Mouse (Mus musculus) midbrain, embryonic 13.5 days (tissue): ENCODE results near the gene Cmtm7. TPM values are rescaled to one million over a fixed set of nuclear protein-coding genes. Genes with fewer than 3 reads are reported as not detected.

Source experiments
- ATAC-seq: fragments of 200-750 bp; cut with Nextera tagmentation; 2 replicates; pipeline ENCODE4 v1.8.0; 2017; ENCODE audit warnings: mild to moderate bottlenecking, moderate TSS enrichment, moderate library complexity
- H3K27ac ChIP-seq: fragments of 300-500 bp; sonication (generic); 2 replicates; pipeline ENCODE4 v1.5.1; 2015; ENCODE audit warnings: inconsistent platforms, mild to moderate bottlenecking, moderate library complexity
- H3K27me3 ChIP-seq: fragments of 300-500 bp; sonication (generic); 2 replicates; pipeline ENCODE4 v1.6.1; 2015; ENCODE audit warnings: mild to moderate bottlenecking, inconsistent platforms
- H3K36me3 ChIP-seq: fragments of 300-500 bp; sonication (generic); 2 replicates; pipeline ENCODE4 v1.6.1; 2015; ENCODE audit warnings: mild to moderate bottlenecking, inconsistent platforms
- H3K4me1 ChIP-seq: fragments of 300-500 bp; sonication (generic); replicated peaks from 2 replicates; pipeline ENCODE4 v1.6.1; 2015; ENCODE audit warnings: inconsistent platforms
- H3K4me2 ChIP-seq: fragments of 300-500 bp; sonication (generic); replicated peaks from 2 replicates; pipeline ENCODE4 v1.6.1; 2015; ENCODE audit warnings: moderate library complexity, mild to moderate bottlenecking, inconsistent platforms
- H3K4me3 ChIP-seq: fragments of 300-500 bp; sonication (generic); replicated peaks from 2 replicates; pipeline ENCODE4 v1.5.1; 2015; ENCODE audit warnings: mild to moderate bottlenecking, inconsistent platforms
- H3K9ac ChIP-seq: fragments of 300-500 bp; sonication (generic); replicated peaks from 2 replicates; pipeline ENCODE4 v1.6.1; 2015; ENCODE audit warnings: mild to moderate bottlenecking, inconsistent platforms
- H3K9me3 ChIP-seq: fragments of 300-500 bp; sonication (generic); 2 replicates; pipeline ENCODE4 v1.6.1; 2016; ENCODE audit warnings: mild to moderate bottlenecking, inconsistent platforms
- WGBS: fragments of 180-500 bp; shearing (Covaris S2); methylation state at CpG from one replicate; pipeline ENCODE4 v1.1.7; 2015; 5-methylcytosine and 5-hydroxymethylcytosine counted together
- polyA plus RNA-seq: library from polyadenylated mRNA; unstranded; fragments of >200 nt; fragmentation: Nextera tagmentation; extraction: Ambion mirVana; gene quantifications from 2 replicates; pipeline ENCODE4 v1.2.1, GENCODE M21; 2015

Cmtm7 gene
- polyA plus RNA-seq, 1 experiment from 2014 or later: 21.1 TPM

DNA sequence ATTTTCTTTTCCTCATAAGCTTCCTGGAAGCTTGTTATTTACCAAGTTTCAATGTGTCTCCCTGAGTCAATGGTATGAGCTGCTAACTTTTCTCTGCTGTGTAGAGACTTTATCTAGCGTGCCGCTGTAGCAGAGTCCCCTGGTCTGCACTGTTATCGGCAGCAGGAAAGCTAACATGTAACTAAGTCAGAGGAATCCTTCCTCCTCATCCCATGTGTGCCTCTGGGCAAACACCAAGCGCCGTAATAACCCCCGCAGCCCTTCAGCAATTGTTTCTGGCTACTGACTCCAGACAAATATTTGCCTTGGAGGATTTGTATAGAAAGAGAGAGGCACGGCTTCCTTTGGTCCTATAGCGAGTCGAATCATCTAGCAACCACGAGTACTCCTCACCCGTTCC lies 29.2 kb upstream of the Cmtm7 start:
- Histone ChIP-seq H3K27ac (no peak overlapping the region), H3K27me3 (no peaks in the 10 kb centered on the region), H3K4me2 (no peak overlapping the region), H3K9ac (no peak overlapping the region), H3K4me3 (no peak overlapping the region), H3K36me3 (no peaks in the 10 kb centered on the region), H3K4me1 (no peaks in the 10 kb centered on the region), H3K9me3 (no peaks in the 10 kb centered on the region)
- 78% methylated on average over 11 of the region's 11 CpGs for WGBS
- no peak for ATAC-seq

DNA sequence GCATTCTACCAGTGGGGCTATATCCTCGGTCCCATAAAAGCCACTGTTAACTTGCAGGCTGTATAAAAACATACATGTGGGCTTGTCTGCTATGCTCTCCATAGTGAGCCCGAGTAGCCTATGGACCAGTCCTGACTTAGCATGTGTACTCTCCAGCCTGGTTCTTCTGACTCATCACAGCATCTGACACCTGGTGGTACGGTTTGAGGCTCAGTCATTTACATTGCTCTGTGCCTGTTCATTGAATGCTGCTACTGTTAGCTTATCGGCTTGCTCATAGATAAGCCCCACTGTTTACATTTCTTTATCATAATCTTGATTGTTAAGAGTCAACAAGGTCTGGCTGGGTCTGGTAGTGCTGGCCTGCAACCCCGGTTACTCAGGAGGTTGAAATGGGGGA lies 27.0 kb upstream of the Cmtm7 start:
- no peak overlapping the region for H3K9ac ChIP-seq

DNA sequence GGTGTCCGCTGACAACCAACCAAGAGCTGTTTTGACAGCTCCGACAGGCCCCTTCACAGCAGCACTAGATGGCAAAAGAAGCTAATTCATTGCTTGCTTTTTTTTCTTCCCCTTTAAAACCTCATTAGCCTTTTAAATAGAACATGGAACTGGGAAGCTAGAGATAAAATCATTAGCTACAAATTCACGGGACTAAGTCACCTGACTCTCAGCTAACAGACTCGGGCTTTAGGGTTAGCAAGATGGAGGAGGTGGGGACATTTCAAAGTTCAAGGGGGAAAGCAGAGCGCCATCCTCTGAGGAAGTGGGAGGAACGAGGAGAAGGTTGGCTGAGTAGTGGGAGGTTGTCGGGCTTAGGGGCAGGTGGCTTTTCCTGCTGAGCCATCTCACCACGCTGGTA lies 25.6 kb upstream of the Cmtm7 start:
- no peaks in the 10 kb centered on the region for H3K9me3 ChIP-seq
- H3K36me3 ChIP-seq: no peaks in the 10 kb centered on the region
- WGBS: 68% methylated on average over 8 of the region's 8 CpGs
- H3K9ac ChIP-seq: no peak overlapping the region
- no peak overlapping the region for H3K4me3 ChIP-seq
- H3K27me3 ChIP-seq: no peaks in the 10 kb centered on the region
- H3K4me1 ChIP-seq: 0 out of 2 replicates have a peak, but pooled peaks cover 3% of the 10 kb centered on the region
- H3K4me2 ChIP-seq: no peak overlapping the region
- no peak for ATAC-seq
- no peak overlapping the region for H3K27ac ChIP-seq

More for the DNA sequence above, 27.0 kb upstream of the Cmtm7 start:
- no peak for ATAC-seq
- no peaks in the 10 kb centered on the region for H3K27me3 ChIP-seq
- H3K4me2 ChIP-seq: no peak overlapping the region
- H3K9me3 ChIP-seq: no peaks in the 10 kb centered on the region
- H3K36me3 ChIP-seq: no peaks in the 10 kb centered on the region
- H3K4me3 ChIP-seq: no peak overlapping the region
- 92% methylated on average over 5 of the region's 5 CpGs for WGBS
- H3K27ac ChIP-seq: no peak overlapping the region
- H3K4me1 ChIP-seq: 0 out of 2 replicates have a peak, but pooled peaks cover 3% of the 10 kb centered on the region

GRCm38 (mm10) chr9:114805151-114805671 lies 23.6 kb upstream of the Cmtm7 start:
- WGBS: 70% methylated on average over 19 of the region's 19 CpGs
- ATAC-seq: peak; percentile 56

GRCm38 (mm10) chr9:114802191-114802590 lies 20.5 kb upstream of the Cmtm7 start:
- peaks cover 21% of the 10 kb centered on the region for H3K4me1 ChIP-seq
- H3K27ac ChIP-seq: no peak overlapping the region
- H3K4me3 ChIP-seq: no peak overlapping the region
- H3K36me3 ChIP-seq: no peaks in the 10 kb centered on the region
- no peak overlapping the region for H3K9ac ChIP-seq
- no peak for ATAC-seq
- H3K4me2 ChIP-seq: no peak overlapping the region
- 0 out of 2 replicates have a peak, but pooled peaks cover 7% of the 10 kb centered on the region for H3K27me3 ChIP-seq
- WGBS: 74% methylated on average over 1 of the region's 1 CpGs
- H3K9me3 ChIP-seq: no peaks in the 10 kb centered on the region

More at GRCm38 (mm10) chr9:114805151-114805671, 23.6 kb upstream of the Cmtm7 start:
- H3K36me3 ChIP-seq: no peaks in the 10 kb centered on the region
- no peak overlapping the region for H3K4me2 ChIP-seq
- peaks cover 8% of the 10 kb centered on the region for H3K4me1 ChIP-seq
- H3K27ac ChIP-seq: no peak overlapping the region
- no peak overlapping the region for H3K4me3 ChIP-seq
- H3K9ac ChIP-seq: no peak overlapping the region
- 0 out of 2 replicates have a peak, but pooled peaks cover 7% of the 10 kb centered on the region for H3K27me3 ChIP-seq
- H3K9me3 ChIP-seq: no peaks in the 10 kb centered on the region

- Histone ChIP-seq H3K4me3 (no peak overlapping the region), H3K27me3 (0 out of 2 replicates have a peak, but pooled peaks cover 7% of the 10 kb centered on the region), H3K9me3 (no peaks in the 10 kb centered on the region), H3K9ac (peak overlapping the region; percentile 12; the same call in 1 of the 2 replicates), H3K27ac (no peak overlapping the region), H3K4me2 (no peak overlapping the region), H3K36me3 (no peaks in the 10 kb centered on the region), H3K4me1 (peaks cover 26% of the 10 kb centered on the region)
- ATAC-seq: no peak
- 18% methylated on average over 15 of the region's 15 CpGs for WGBS
Measured at GRCm38 (mm10) chr9:114801301-114801700, 19.6 kb upstream of the Cmtm7 start.

- WGBS: 45% methylated on average over 10 of the region's 10 CpGs
- Histone ChIP-seq H3K9ac (no peak overlapping the region), H3K36me3 (no peaks in the 10 kb centered on the region), H3K27ac (no peak overlapping the region), H3K9me3 (no peaks in the 10 kb centered on the region), H3K4me2 (no peak overlapping the region), H3K27me3 (0 out of 2 replicates have a peak, but pooled peaks cover 7% of the 10 kb centered on the region), H3K4me3 (no peak overlapping the region), H3K4me1 (peaks cover 22% of the 10 kb centered on the region)
- ATAC-seq: no peak
Measured at GRCm38 (mm10) chr9:114799498-114800107, 17.9 kb upstream of the Cmtm7 start.

DNA sequence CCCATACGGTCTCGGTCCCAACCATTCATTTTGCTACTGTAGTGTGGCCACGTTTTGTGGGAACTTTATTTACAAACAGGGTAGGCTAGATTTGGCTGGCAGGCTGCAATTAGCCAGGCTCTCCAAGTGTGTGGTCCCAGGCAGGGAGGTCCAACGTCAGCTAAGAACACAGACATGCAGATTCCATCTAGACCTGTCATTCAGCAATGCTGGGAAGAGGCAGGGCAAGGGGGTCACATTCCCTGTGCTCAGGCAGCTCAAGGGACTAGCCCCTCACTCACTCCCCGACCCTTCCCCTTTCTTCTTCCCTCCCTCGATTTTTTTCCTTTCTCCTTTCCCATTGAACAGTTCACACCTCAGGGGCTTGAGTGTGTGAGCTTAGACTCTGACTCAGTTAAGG lies 17.2 kb upstream of the Cmtm7 start:
- Histone ChIP-seq H3K4me3 (no peak overlapping the region), H3K36me3 (no peaks in the 10 kb centered on the region), H3K27ac (no peak overlapping the region), H3K27me3 (0 out of 2 replicates have a peak, but pooled peaks cover 7% of the 10 kb centered on the region), H3K9me3 (no peaks in the 10 kb centered on the region), H3K4me2 (no peak overlapping the region), H3K9ac (no peak overlapping the region), H3K4me1 (peaks cover 22% of the 10 kb centered on the region)
- WGBS: 42% methylated on average over 6 of the region's 6 CpGs
- no peak for ATAC-seq

DNA sequence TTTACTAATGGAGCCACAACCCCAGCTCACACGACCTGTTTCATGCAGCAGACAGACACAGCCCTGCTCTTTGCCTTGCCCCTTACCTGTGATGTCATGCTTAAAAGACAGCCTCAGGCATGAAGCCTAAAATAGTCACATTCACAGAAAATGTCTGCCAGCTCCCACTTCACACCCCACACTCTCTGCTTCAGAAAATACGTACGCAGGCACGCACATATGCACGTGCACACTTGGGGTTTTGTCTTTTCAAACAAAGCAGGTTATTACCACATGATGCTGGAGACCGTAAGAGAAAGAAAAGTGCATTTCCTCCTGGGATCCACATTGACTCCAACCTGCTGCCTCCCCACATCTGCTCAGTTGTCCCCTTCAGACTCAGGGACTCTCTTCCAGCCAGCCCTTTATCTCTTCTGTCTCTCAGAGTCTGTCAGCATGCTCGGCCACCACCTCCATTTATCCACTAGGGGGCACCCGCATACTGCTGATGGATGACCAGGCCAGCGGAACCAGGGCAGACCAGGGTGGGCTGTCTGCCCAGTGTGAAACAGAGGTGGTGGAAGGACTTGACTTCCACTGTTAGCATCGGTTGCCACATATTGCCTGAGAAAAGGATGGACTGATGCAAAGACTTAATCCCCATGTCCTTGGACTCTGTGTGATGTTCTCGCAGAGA lies 15.8 kb upstream of the Cmtm7 start:
- Histone ChIP-seq H3K9ac (no peak overlapping the region), H3K4me2 (no peak overlapping the region), H3K9me3 (no peaks in the 10 kb centered on the region), H3K27ac (no peak overlapping the region), H3K36me3 (no peaks in the 10 kb centered on the region), H3K27me3 (0 out of 2 replicates have a peak, but pooled peaks cover 7% of the 10 kb centered on the region), H3K4me3 (no peak overlapping the region), H3K4me1 (peaks cover 22% of the 10 kb centered on the region)
- ATAC-seq: peak; percentile 84
- 55% methylated on average over 11 of the region's 11 CpGs for WGBS

- ATAC-seq: no peak
- H3K36me3 ChIP-seq: no peaks in the 10 kb centered on the region
- 42% methylated on average over 11 of the region's 11 CpGs for WGBS
- H3K9me3 ChIP-seq: no peaks in the 10 kb centered on the region
- no peak overlapping the region for H3K4me2 ChIP-seq
- H3K9ac ChIP-seq: no peak overlapping the region
- H3K27ac ChIP-seq: no peak overlapping the region
- peaks cover 22% of the 10 kb centered on the region for H3K4me1 ChIP-seq
- H3K27me3 ChIP-seq: 0 out of 2 replicates have a peak, but pooled peaks cover 4% of the 10 kb centered on the region
- no peak overlapping the region for H3K4me3 ChIP-seq
Measured at GRCm38 (mm10) chr9:114796473-114797050, 14.9 kb upstream of the Cmtm7 start.

- WGBS: 74% methylated on average over 4 of the region's 4 CpGs
- H3K9me3 ChIP-seq: no peaks in the 10 kb centered on the region
- H3K4me2 ChIP-seq: no peak overlapping the region
- H3K9ac ChIP-seq: no peak overlapping the region
- H3K36me3 ChIP-seq: no peaks in the 10 kb centered on the region
- no peak overlapping the region for H3K4me3 ChIP-seq
- H3K4me1 ChIP-seq: peaks cover 18% of the 10 kb centered on the region
- ATAC-seq: no peak
- H3K27me3 ChIP-seq: no peaks in the 10 kb centered on the region
- H3K27ac ChIP-seq: no peak overlapping the region
Measured at GRCm38 (mm10) chr9:114794491-114794890, 12.8 kb upstream of the Cmtm7 start.

GRCm38 (mm10) chr9:114793764-114794295 lies 12.2 kb upstream of the Cmtm7 start:
- peaks cover 17% of the 10 kb centered on the region for H3K4me1 ChIP-seq
- no peaks in the 10 kb centered on the region for H3K27me3 ChIP-seq
- ATAC-seq: no peak
- H3K36me3 ChIP-seq: no peaks in the 10 kb centered on the region
- H3K4me2 ChIP-seq: no peak overlapping the region
- H3K4me3 ChIP-seq: no peak overlapping the region
- no peaks in the 10 kb centered on the region for H3K9me3 ChIP-seq
- H3K27ac ChIP-seq: no peak overlapping the region
- 90% methylated on average over 9 of the region's 9 CpGs for WGBS
- no peak overlapping the region for H3K9ac ChIP-seq
